Mouse (Mus musculus) embryonic facial prominence, embryonic 11.5 days (tissue): ENCODE results near the gene Ddn. TPM values are rescaled to one million over a fixed set of nuclear protein-coding genes. Genes with fewer than 3 reads are reported as not detected.

Source experiments
- ATAC-seq: fragments of 200-750 bp; cut with Nextera tagmentation; replicated peaks from 2 replicates; pipeline ENCODE4 v1.8.0; 2017; ENCODE audit warnings: low read depth; ENCODE audit not compliant: insufficient number of reproducible peaks, low FRiP score, low TSS enrichment
- DNase-seq: peaks from one replicate; pipeline ENCODE4 v3.0.0-alpha.2; 2015; ENCODE audit warnings: low spot score
- H3K27ac ChIP-seq: fragments of 300-500 bp; sonication (generic); replicated peaks from 2 replicates; pipeline ENCODE4 v1.5.1; 2014; ENCODE audit warnings: mild to moderate bottlenecking, low read depth, low read length, control low read depth
- H3K27me3 ChIP-seq: fragments of 300-500 bp; sonication (generic); 2 replicates; pipeline ENCODE4 v1.6.1; 2014; ENCODE audit warnings: mild to moderate bottlenecking, low read length, moderate library complexity, mixed read lengths; ENCODE audit not compliant: control insufficient read depth, insufficient read depth
- H3K36me3 ChIP-seq: fragments of 300-500 bp; sonication (generic); replicated peaks from 2 replicates; pipeline ENCODE4 v1.6.1; 2014; ENCODE audit warnings: low read depth, mild to moderate bottlenecking, low read length, moderate library complexity, mixed read lengths; ENCODE audit not compliant: control insufficient read depth, insufficient read depth
- H3K4me1 ChIP-seq: fragments of 300-500 bp; sonication (generic); 2 replicates; pipeline ENCODE4 v1.6.1; 2014; ENCODE audit warnings: low read length, mixed read lengths; ENCODE audit not compliant: control insufficient read depth, insufficient read depth
- H3K4me2 ChIP-seq: fragments of 300-500 bp; sonication (generic); 2 replicates; pipeline ENCODE4 v1.6.1; 2014; ENCODE audit warnings: low read depth, mild to moderate bottlenecking, control low read depth, low read length, moderate library complexity
- H3K4me3 ChIP-seq: fragments of 300-500 bp; sonication (generic); 2 replicates; pipeline ENCODE4 v1.5.1; 2014; ENCODE audit warnings: low read depth, low read length, control low read depth
- H3K9ac ChIP-seq: fragments of 300-500 bp; sonication (generic); replicated peaks from 2 replicates; pipeline ENCODE4 v1.6.1; 2014; ENCODE audit warnings: mild to moderate bottlenecking, control low read depth, low read length
- H3K9me3 ChIP-seq: fragments of 300-500 bp; sonication (generic); replicated peaks from 2 replicates; pipeline ENCODE4 v1.6.1; 2016; ENCODE audit warnings: mild to moderate bottlenecking, low read length, inconsistent platforms, mixed read lengths; ENCODE audit not compliant: control insufficient read depth
- WGBS: fragments of 180-500 bp; shearing (Covaris S2); extraction: QIAGEN DNeasy Blood & Tissue Kit; methylation state at CpG from one replicate; pipeline ENCODE4 v1.1.7; 2014; 5-methylcytosine and 5-hydroxymethylcytosine counted together
- polyA plus RNA-seq: library from polyadenylated mRNA; unstranded; fragments of >200 nt; fragmentation: Nextera tagmentation; extraction: Ambion mirVana; gene quantifications from 2 replicates; pipeline ENCODE4 v1.2.1, GENCODE M21; 2014

Ddn gene
- polyA plus RNA-seq, 1 experiment from 2014 or later, result 0.27 TPM

DNA sequence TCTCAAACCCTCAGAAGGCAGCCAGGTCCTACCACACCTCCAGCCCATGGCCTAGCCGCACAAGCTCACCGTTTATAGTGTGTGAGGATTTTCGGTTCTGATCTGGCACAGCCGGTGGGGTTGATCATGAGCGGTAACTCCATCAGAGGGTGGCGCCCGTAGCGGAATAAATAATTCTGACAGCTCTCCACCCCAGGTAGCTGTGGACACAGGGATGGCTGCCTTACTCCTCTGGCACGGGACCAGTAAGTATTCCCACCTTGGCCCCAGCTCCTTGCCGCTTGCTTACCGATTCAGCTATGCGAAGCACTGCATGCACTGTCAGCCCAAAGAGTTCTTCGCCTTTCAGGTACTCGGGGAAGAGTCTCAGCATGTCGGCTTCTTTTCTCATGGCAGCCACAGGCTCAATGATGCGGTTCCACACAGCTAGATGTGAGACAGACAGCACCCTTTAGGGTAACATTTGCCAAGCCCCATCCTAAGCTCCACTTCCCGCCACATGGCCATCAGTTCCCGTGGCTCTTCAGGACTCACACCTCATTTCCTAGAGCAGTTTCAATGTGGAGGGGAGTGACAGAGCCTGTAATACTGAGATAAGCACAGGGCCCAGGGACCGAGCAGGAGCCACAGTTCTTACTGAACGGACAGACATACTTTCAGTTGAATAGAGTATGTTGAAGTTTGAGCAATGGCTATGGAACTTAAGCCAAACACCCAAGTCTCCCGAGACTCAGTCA, 27.9 kb upstream of the Ddn start:
- H3K4me1 ChIP-seq, result no peaks in the 10 kb centered on the region
- WGBS, result 93% methylated on average over 21 of the region's 21 CpGs
- ATAC-seq (no peak), DNase-seq (no peak)
- no peaks in the 10 kb centered on the region for H3K9me3 ChIP-seq
- no peak overlapping the region for H3K27ac ChIP-seq
- H3K36me3 ChIP-seq, result peaks cover 29% of the 10 kb centered on the region
- H3K4me2 ChIP-seq, result no peak overlapping the region
- H3K27me3 ChIP-seq, result no peaks in the 10 kb centered on the region
- H3K4me3 ChIP-seq, result no peak overlapping the region
- H3K9ac ChIP-seq, result no peak overlapping the region

DNA sequence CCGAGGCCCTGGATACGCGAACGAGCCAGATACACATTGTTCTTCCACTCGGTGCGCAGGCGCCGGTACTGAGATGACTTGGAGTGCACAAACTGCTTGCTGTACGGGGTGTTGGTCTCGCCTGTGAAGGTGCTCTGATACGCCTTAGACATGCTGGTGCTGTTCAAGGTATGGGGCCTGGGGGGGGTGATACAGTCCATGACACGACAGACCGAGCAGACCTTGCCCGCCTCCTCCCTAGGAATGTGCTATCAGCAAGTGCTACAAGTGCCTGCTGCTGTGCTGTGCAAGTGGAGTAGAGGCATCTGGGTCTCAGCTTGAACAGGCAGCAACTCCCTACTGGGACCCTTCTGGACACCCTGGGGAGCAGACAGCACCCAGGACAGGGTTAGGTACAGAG, 26.0 kb upstream of the Ddn start:
- ATAC-seq (no peak), DNase-seq (no peak)
- Histone ChIP-seq H3K27me3 (no peaks in the 10 kb centered on the region), H3K9ac (no peak overlapping the region), H3K9me3 (no peaks in the 10 kb centered on the region), H3K36me3 (peaks cover 26% of the 10 kb centered on the region), H3K27ac (no peak overlapping the region), H3K4me2 (no peak overlapping the region), H3K4me3 (no peak overlapping the region), H3K4me1 (no peaks in the 10 kb centered on the region)
- 90% methylated on average over 14 of the region's 14 CpGs for WGBS

DNA sequence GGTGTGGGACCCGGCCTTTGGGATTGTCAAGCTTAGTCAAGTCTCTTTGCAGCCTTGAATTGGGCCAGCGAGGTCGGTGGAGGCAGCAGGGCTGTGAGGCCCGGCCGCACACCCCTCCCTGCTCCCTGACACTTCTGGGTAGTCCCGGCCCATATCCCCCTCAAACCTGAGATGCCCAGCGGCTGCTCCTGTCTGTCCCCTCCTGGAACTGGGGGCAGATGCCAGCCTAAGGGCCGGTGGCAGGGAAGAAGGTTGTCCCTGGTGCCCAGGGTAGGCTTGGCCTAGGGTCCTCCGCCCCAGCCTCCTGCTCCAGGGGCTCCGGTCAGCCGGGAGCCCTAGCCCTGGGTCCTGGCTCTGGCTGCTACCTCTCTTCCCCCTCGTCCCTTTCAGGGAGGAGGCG, 24.8 kb upstream of the Ddn start:
- H3K36me3 ChIP-seq, result peaks cover 19% of the 10 kb centered on the region
- no peaks in the 10 kb centered on the region for H3K9me3 ChIP-seq
- no peaks in the 10 kb centered on the region; the same call in 1 of the 2 replicates for H3K4me1 ChIP-seq
- H3K4me3 ChIP-seq, result no peak overlapping the region
- DNase-seq (no peak), ATAC-seq (no peak)
- no peaks in the 10 kb centered on the region for H3K27me3 ChIP-seq
- H3K27ac ChIP-seq, result no peak overlapping the region
- no peak overlapping the region for H3K4me2 ChIP-seq
- H3K9ac ChIP-seq, result no peak overlapping the region
- WGBS, result 86% methylated on average over 9 of the region's 13 CpGs

DNA sequence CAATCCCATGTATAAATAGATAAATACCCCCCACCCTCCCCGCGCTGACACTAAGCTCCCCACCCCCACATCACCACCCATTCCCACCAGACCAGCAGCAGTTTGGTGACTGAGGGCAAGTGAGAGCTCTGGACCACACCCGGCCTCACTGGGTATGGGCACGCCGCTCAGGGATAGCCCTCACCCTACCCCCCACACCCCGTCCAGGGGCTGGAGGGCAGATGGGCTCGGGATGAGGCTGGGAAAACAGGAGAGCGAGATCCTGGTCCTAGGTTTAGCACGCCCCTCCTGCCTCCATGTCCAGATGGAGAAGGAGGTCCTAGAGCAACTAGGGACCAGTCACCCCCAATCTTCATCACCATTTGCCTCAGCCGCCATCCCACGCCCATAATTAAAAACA, 24.0 kb upstream of the Ddn start:
- no peak overlapping the region for H3K9ac ChIP-seq

DNA sequence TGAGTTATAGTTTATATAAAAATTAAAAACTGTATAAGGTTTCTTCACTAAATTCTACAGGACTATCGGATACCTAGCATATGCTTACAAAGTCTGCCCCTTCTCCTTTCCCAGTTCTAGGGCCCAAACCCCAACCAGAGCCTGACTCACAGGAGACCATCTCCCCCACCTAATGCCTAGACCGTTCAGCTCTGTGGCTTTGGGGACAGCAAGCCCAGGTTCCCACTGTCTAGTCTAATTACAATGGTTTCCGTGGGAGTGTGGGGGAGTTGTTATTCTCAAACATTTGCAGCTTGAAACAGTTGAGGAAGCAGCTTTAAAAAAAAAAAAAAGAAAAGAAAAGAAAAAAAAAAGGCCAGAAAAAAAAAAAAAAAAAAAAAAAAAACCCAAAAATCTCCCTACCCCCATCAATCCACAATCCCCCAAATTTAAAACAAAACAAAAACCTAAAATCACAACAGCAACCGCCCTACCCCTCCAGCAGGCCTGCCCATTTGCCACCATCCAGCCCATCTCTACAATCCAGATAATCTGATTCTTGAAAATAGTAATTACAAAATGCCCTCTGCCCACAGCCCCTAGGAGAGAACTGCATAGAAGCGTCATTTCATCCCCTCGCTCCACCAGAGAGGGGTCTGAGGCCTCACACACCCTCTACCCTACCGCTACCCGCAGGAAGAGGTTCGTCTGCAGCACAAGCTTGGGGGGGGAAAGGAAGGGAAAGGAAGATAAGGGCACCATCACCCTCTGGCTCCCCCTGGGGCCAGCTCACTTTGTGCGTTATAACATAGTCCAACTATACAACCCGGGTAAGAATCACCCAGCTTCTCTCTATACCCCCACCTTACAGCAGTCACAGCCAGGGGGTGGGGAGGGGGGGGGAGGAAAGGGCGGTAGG, 23.1 kb upstream of the Ddn start:
- Histone ChIP-seq H3K9ac (no peak overlapping the region), H3K4me3 (no peak overlapping the region), H3K36me3 (peaks cover 18% of the 10 kb centered on the region), H3K4me2 (no peak overlapping the region; the same call in 1 of the 2 replicates), H3K9me3 (no peaks in the 10 kb centered on the region), H3K27me3 (no peaks in the 10 kb centered on the region), H3K4me1 (no peaks in the 10 kb centered on the region; the same call in 1 of the 2 replicates), H3K27ac (no peak overlapping the region)
- DNase-seq, result no peak
- 61% methylated on average over 12 of the region's 12 CpGs for WGBS
- no peak for ATAC-seq

More for the DNA sequence above, 24.0 kb upstream of the Ddn start:
- H3K27me3 ChIP-seq, result no peaks in the 10 kb centered on the region
- no peak overlapping the region for H3K27ac ChIP-seq
- 84% methylated on average over 11 of the region's 11 CpGs for WGBS
- H3K4me3 ChIP-seq, result no peak overlapping the region
- H3K36me3 ChIP-seq, result peaks cover 18% of the 10 kb centered on the region
- H3K9me3 ChIP-seq, result no peaks in the 10 kb centered on the region
- ATAC-seq, result no peak
- no peak for DNase-seq
- H3K4me1 ChIP-seq, result no peaks in the 10 kb centered on the region; the same call in 1 of the 2 replicates
- H3K4me2 ChIP-seq, result no peak overlapping the region

DNA sequence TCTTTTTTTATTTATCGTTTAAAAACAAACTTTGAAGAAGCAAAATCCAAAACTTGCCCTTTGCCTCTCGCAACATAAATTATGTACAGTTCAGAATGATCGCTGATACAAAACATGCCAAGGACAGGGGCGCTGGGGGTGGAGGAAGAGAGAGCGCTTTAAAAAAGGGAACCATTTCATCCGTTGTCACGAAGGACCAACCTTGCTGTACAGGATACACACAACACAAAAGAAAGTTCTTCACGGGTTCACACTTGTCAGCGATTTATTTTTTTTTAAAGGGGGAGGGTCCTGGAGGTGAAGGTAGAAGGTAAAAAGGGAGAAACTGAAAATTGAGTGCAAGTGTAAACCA, 22.4 kb upstream of the Ddn start:
- Histone ChIP-seq H3K4me2 (peak overlapping the region; percentile 77), H3K27ac (no peak overlapping the region), H3K27me3 (no peaks in the 10 kb centered on the region), H3K4me3 (no peak overlapping the region; the same call in 1 of the 2 replicates), H3K9me3 (no peaks in the 10 kb centered on the region), H3K36me3 (peaks cover 18% of the 10 kb centered on the region), H3K4me1 (no peaks in the 10 kb centered on the region; the same call in 1 of the 2 replicates), H3K9ac (no peak overlapping the region; the same call in 1 of the 2 replicates)
- DNase-seq (no peak), ATAC-seq (no peak)
- WGBS, result 21% methylated on average over 9 of the region's 9 CpGs

DNA sequence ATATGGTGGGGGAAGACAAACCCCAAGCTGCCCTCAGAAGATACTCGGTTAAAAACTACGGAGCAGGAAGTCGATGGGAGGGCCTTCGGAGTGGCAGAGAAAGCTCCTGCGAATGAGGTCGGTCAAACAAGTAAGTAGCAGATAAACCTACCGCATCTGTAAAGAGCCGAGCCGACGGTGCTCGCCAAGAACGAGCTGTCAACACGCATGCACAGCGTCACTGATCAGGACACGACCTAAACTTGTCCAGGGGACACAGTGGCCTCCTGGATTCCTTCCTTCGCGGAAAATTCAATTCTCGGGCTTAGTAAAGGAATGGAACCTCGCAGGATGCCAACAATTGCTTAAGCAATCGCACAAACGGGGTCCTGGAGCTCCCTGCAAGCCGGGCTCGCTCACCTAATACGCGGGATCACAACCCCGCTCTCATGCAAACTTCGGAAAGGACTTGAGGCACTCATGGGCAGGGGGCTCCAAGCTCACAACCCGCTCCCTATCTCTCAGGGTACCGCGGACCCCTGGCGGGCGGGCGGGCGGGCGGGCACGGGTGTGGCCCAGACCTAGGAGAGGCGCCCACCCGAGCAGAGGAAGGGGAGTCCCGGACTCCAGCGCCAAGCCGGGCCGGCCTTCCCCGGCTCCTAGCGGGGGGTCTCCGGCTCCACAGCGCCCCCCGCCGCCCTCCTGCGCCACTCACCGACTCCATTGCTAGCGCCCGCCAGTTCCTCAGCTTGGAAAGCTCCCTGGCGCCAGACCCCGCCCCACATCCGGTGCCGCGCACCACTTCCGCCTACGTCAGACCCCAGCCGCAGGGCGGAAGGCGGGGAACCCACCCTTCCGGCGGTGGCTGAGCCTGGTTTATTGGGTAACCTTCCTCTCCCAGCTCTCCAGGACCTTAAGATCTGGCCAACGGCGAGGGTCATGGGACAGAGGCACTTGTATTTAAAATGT, 21.7 kb upstream of the Ddn start, which contains the start of gene Prkag1:
TSS of gene Prkag1 (minus strand) at position 786 of the 948 bp plus-strand sequence.
- peak; percentile 90 for ATAC-seq
- peak within 1 kb of the TSS; percentile 90 for H3K4me3 ChIP-seq
- DNase-seq, result peak; percentile 97
- H3K4me2 ChIP-seq, result peak within 1 kb of the TSS; percentile 77
- H3K36me3 ChIP-seq, result peaks cover 18% of the 10 kb centered on the region
- no peaks in the 10 kb centered on the region for H3K9me3 ChIP-seq
- WGBS, result under 1% methylated on average over 65 of the region's 66 CpGs
- H3K27me3 ChIP-seq, result no peaks in the 10 kb centered on the region
- no peaks in the 10 kb centered on the region; the same call in 1 of the 2 replicates for H3K4me1 ChIP-seq
- H3K27ac ChIP-seq, result peak within 1 kb of the TSS; percentile 52
- peak within 1 kb of the TSS; percentile 85 for H3K9ac ChIP-seq
